23 mouse cellular contexts compared by ENCODE assay signal in the genomic region with DNA sequence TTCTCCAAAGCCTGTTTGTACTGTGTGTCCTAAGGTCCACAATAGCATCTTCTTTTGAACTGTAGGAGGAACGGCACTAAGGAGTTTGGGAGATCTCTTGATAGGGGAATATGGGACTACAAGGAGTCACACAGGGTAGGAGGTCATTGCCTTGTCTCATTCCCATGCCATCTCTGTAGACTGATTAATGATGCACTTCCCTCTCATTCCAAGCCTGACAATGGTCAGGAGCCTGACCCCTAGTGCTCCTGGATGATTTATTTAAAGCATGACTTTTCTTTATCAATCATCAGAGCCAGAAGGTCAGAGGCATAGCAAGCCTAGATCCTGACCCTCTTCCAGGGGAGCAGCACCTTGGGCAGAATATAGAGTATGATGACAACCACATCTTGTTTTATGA. TPM values are rescaled to one million over a fixed set of nuclear protein-coding genes. Genes with fewer than 3 reads are reported as not detected.
DNase-seq lines count a peak whose midpoint lies in the region; TF ChIP-seq lines count a peak whose summit lies in the region.
"Had no signal": no experiment of that assay in that cellular context is flagged by ENCODE, and none has a peak within 500 bp of the region (broad histone marks: within the 10 kb centered on the region; RNA-seq: fewer than 3 reads in every experiment).

No protein-coding gene starts in this region.

- H3K27me3 ChIP-seq in kidney, adult 2 months (replicated peaks; ENCODE audit: control insufficient read depth, insufficient read depth, low read length): no peaks in the 10 kb centered on the region
- H3K27me3 ChIP-seq: heart, embryonic 13.5 days; hindbrain, embryonic 12.5 days had no signal

- TF ChIP-seq POLR2A in kidney, adult 2 months (IDR thresholded peaks at IDR 0.05; ENCODE audit: low read depth, low read length): no peak

- H3K4me1 ChIP-seq in kidney, adult 2 months (ENCODE audit: control insufficient read depth, insufficient read depth, low read length): no peaks in the 10 kb centered on the region
- H3K4me1 ChIP-seq: embryonic facial prominence, embryonic 10.5 days; heart, embryonic 13.5 days; hindbrain, embryonic 12.5 days had no signal

- H3K4me3 ChIP-seq in kidney, adult 2 months (ENCODE audit: insufficient read depth, low read depth, low read length): no peak overlapping the region
- H3K4me3 ChIP-seq: embryonic facial prominence, embryonic 10.5 days; gastrocnemius, adult 2 months; heart, embryonic 13.5 days; hindbrain, embryonic 12.5 days had no signal

- DNase-seq in embryo, embryonic 10 days (ENCODE audit: low spot score): peak; percentile 45
- DNase-seq in embryo, embryonic 11 days: no peak
- DNase-seq in kidney, adult 2 months: peak; percentile 61
- no peak for DNase-seq in kidney, postnatal 4 days
- DNase-seq in lung, postnatal 25 days (ENCODE audit: low spot score): peak; percentile 13
- no peak for DNase-seq in lung, adult 18-20 months
- DNase-seq in right cerebral cortex, postnatal 14 days: no peak
- DNase-seq: adrenal gland, adult 8-10 months; adrenal gland, postnatal 36 days; B cell, adult 2 months; cerebellum, adult 2 months; cerebellum, postnatal 10 days; gastrocnemius, adult 2 months; gastrocnemius, postnatal 25 days; heart, postnatal 36 days had no signal

- no peak for TF ChIP-seq CTCF in kidney, adult 2 months (conservative IDR thresholded peaks at IDR 0.05; ENCODE audit: insufficient read depth, insufficient read length, low read depth, low read length)

- no peak overlapping the region for H3K27ac ChIP-seq in kidney, adult 2 months (ENCODE audit: insufficient read depth, low read depth, low read length)
- H3K27ac ChIP-seq: embryonic facial prominence, embryonic 10.5 days; gastrocnemius, adult 2 months; heart, embryonic 13.5 days; hindbrain, embryonic 12.5 days; hindbrain, postnatal 0 days had no signal

- H3K36me3 ChIP-seq in kidney, adult 2 months (ENCODE audit: control insufficient read depth, insufficient read depth, low read length): no peaks in the 10 kb centered on the region
- H3K36me3 ChIP-seq: embryonic facial prominence, embryonic 10.5 days; G1E; heart, embryonic 13.5 days; hindbrain, embryonic 12.5 days had no signal

- WGBS in kidney, adult 2 months: 38% methylated on average over 1 of the region's 1 CpGs

RNA-seq across cellular contexts. Expression of a gene that starts 18.9 kb away (rescaled TPM):
- polyA plus RNA-seq in kidney, adult 2 months (2012; rRNA removed): 7.2 and 10.5 TPM in 2 replicates
- polyA plus RNA-seq: CD4-positive, CD25-positive, alpha-beta regulatory T cell, adult 4 months; G1E had no signal

RNA-seq across cellular contexts. Expression of a gene that starts 29.1 kb away (rescaled TPM):
- polyA plus RNA-seq in kidney, adult 2 months (2012; rRNA removed): not detected in 2 replicates
- polyA plus RNA-seq: CD4-positive, CD25-positive, alpha-beta regulatory T cell, adult 4 months; cerebellum, adult 2 months; embryonic facial prominence, embryonic 10.5 days; forebrain, embryonic 14.5 days; G1E; heart, embryonic 13.5 days; heart, postnatal 0 days; hindbrain, embryonic 12.5 days; hindbrain, postnatal 0 days had no signal

RNA-seq across cellular contexts. Expression of a gene that starts 33.9 kb away (rescaled TPM):
- 30.0 and 37.3 TPM in 2 replicates for polyA plus RNA-seq in kidney, adult 2 months (2012; rRNA removed)
- polyA plus RNA-seq: G1E had no signal

Comparison
In these comparisons a context has a peak if more than half of its experiments do, and no peak if none do; other contexts are left out.
1. DNase-seq: peak in embryo, embryonic 10 days (single experiment), kidney, adult 2 months (single experiment) and lung, postnatal 25 days (single experiment); none in embryo, embryonic 11 days (single experiment), kidney, postnatal 4 days (0 of 2), lung, adult 18-20 months (0 of 2) and right cerebral cortex, postnatal 14 days (single experiment).